Mouse (Mus musculus) ES-Bruce4 (cell line): ENCODE results near the gene Gpr55.

Experiments used
- CTCF ChIP-seq: IDR thresholded peaks from one replicate; pipeline ENCODE4 v1.8.1; 2011; ENCODE audit warnings: low read depth, low read length
- EP300 ChIP-seq: IDR thresholded peaks from 2 replicates; pipeline ENCODE4 v1.6.1; 2011; ENCODE audit warnings: low read depth, low read length; ENCODE audit not compliant: insufficient read depth
- POLR2A ChIP-seq: IDR thresholded peaks from one replicate; pipeline ENCODE4 v1.8.1; 2011; ENCODE audit warnings: low read length; ENCODE audit not compliant: insufficient read depth

GRCm38 (mm10) chr1:86005540-86005939 is 44.7 kb upstream of the Gpr55 start:
- TF ChIP-seq CTCF, result no peak
- TF ChIP-seq POLR2A, result no peak
- TF ChIP-seq EP300, result no peak
